Mouse (Mus musculus): ENCODE data around the gene Ddx19a. TPM values are rescaled to one million over a fixed set of nuclear protein-coding genes. Genes with fewer than 3 reads are reported as not detected.
"Not testable (repeated sequence)": the region's sequence is repeated elsewhere in the genome, so short reads cannot be mapped to it uniquely, and the experiment has no call there.

The Ddx19a gene
- polyA plus RNA-seq, 2 experiments = 12.8 to 29.0 TPM

- H3K4me2 ChIP-seq (ENCODE audit: low read depth) = no peak overlapping the region
- 81% methylated on average over 9 of the region's 9 CpGs for WGBS (ENCODE audit: insufficient replicate concordance)
- ATAC-seq (ENCODE audit: insufficient read depth) = no peak
- DNase-seq (ENCODE audit: low read depth in 3 of 3, low spot score in 3 of 3) = no peak
- H3K9me3 ChIP-seq (ENCODE audit: control insufficient read depth, low read length) = no peaks in the 10 kb centered on the region
- H3K9ac ChIP-seq (replicated peaks) = no peak overlapping the region
- H3K4me3 ChIP-seq (ENCODE audit: insufficient read depth in 1 of 2, low read depth in 2 of 2, low read length in 2 of 2) = no peak overlapping the region
- no peak for TF ChIP-seq EP300 (IDR thresholded peaks at IDR 0.05; ENCODE audit: low read depth)
- no peak for TF ChIP-seq CTCF (IDR thresholded peaks at IDR 0.05; ENCODE audit: low read depth)
- H3K36me3 ChIP-seq (replicated peaks; ENCODE audit: control insufficient read depth, insufficient read depth, low read depth) = peaks cover 60% of the 10 kb centered on the region
- peaks cover 12 to 17% of the 10 kb centered on the region in 2 experiments for H3K4me1 ChIP-seq (replicated peaks; ENCODE audit: control insufficient read depth in 2 of 2, insufficient read depth in 2 of 2, low read length in 1 of 2)
- no peak overlapping the region for H3K27ac ChIP-seq
- no peaks in the 10 kb centered on the region for H3K27me3 ChIP-seq (ENCODE audit: control insufficient read depth, insufficient read depth, low read length)
Measured at GRCm38 (mm10) chr8:110990017-110990416, 7.6 kb downstream of the Ddx19a start.

DNA sequence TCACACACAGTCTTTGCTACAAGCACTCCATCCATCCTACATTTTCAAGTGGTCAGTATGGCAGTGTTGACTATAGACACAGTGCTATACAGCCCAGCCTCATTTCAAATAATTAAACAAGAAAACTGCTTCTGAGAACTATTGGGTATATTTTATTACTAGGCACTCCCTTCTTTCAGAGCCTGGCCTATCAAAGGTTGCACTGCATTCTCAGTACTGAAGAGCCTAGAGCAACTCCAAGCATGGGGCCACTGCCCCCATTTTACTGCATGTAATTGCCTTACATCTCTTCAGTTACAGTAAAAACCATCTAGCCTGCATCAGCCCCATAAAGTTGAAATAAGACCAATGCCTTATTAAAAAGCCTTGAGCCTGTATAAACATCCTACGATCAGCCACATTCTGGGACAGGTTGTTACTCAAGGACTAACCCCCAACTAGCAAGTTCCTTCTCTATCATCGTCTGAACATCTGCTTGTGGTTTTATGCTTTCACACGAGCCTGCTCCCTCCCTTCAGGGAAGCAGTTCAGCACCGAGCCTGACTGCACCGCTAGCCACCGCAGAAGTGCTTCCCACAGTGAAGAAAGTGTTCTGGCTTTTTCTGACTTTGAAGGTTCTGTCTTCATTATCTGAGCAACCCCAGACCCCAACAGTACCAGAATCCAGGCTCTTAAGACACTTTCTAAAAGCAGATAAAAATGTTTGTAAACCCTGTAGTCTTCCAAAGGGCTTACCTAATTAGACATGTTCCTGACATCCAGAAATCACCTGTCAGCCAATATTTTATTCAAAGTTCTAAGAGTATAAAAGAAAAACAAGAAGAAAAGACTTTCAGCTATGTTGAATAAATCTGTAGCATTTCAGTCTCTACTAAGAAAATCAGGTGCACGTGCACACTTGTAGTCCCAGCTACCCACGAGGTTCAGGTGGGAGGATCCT, 9.5 kb downstream of the Ddx19a start:
- H3K36me3 ChIP-seq (replicated peaks; ENCODE audit: control insufficient read depth, insufficient read depth, low read depth) = peaks cover 78% of the 10 kb centered on the region

GRCm38 (mm10) chr8:110981304-110981703, 16.3 kb downstream of the Ddx19a start:
- no peak for TF ChIP-seq CTCF (IDR thresholded peaks at IDR 0.05; ENCODE audit: low read depth)
- TF ChIP-seq EP300 (IDR thresholded peaks at IDR 0.05; ENCODE audit: low read depth) = no peak
- no peak overlapping the region for H3K9ac ChIP-seq (replicated peaks)
- H3K9me3 ChIP-seq (ENCODE audit: control insufficient read depth, low read length) = no peaks in the 10 kb centered on the region
- 48% methylated on average over 2 of the region's 2 CpGs for WGBS (ENCODE audit: insufficient replicate concordance)
- H3K4me1 ChIP-seq (replicated peaks; ENCODE audit: control insufficient read depth in 2 of 2, insufficient read depth in 2 of 2, low read length in 1 of 2) = no peaks in the 10 kb centered on the region
- H3K36me3 ChIP-seq (replicated peaks; ENCODE audit: control insufficient read depth, insufficient read depth, low read depth) = peaks cover 59% of the 10 kb centered on the region
- no peak overlapping the region for H3K4me2 ChIP-seq (ENCODE audit: low read depth)
- no peak overlapping the region for H3K27ac ChIP-seq
- no peak for ATAC-seq (ENCODE audit: insufficient read depth)
- H3K27me3 ChIP-seq (ENCODE audit: control insufficient read depth, insufficient read depth, low read length) = no peaks in the 10 kb centered on the region
- no peak overlapping the region for H3K4me3 ChIP-seq (ENCODE audit: insufficient read depth in 1 of 2, low read depth in 2 of 2, low read length in 2 of 2)
- DNase-seq (ENCODE audit: low read depth in 3 of 3, low spot score in 3 of 3) = no peak

More for the DNA sequence above, 9.5 kb downstream of the Ddx19a start:
- no peaks in the 10 kb centered on the region for H3K9me3 ChIP-seq (ENCODE audit: control insufficient read depth, low read length)
- peaks cover 12 to 17% of the 10 kb centered on the region in 2 experiments for H3K4me1 ChIP-seq (replicated peaks; ENCODE audit: control insufficient read depth in 2 of 2, insufficient read depth in 2 of 2, low read length in 1 of 2)
- DNase-seq (ENCODE audit: low read depth in 3 of 3, low spot score in 3 of 3) = peak; percentile 61 to 68 (median 67)
- no peaks in the 10 kb centered on the region for H3K27me3 ChIP-seq (ENCODE audit: control insufficient read depth, insufficient read depth, low read length)
- 11% methylated on average over 8 of the region's 8 CpGs for WGBS (ENCODE audit: insufficient replicate concordance)
- H3K4me3 ChIP-seq (ENCODE audit: insufficient read depth in 1 of 2, low read depth in 2 of 2, low read length in 2 of 2) = no peak overlapping the region; a peak in 1 of 4 replicates
- H3K4me2 ChIP-seq (ENCODE audit: low read depth) = peak overlapping the region; percentile 46
- ATAC-seq (ENCODE audit: insufficient read depth) = peak; percentile 96
- peak overlapping the region; percentile 9 for H3K27ac ChIP-seq
- no peak for TF ChIP-seq CTCF (IDR thresholded peaks at IDR 0.05; ENCODE audit: low read depth)
- peak; percentile 75 for TF ChIP-seq EP300 (IDR thresholded peaks at IDR 0.05; ENCODE audit: low read depth)
- peak overlapping the region; percentile 2 for H3K9ac ChIP-seq (replicated peaks)

- H3K9ac ChIP-seq (replicated peaks); H3K4me2 ChIP-seq (ENCODE audit: low read depth); H3K4me3 ChIP-seq (ENCODE audit: insufficient read depth in 1 of 2, low read depth in 2 of 2, low read length in 2 of 2); H3K27ac ChIP-seq; H3K27me3 ChIP-seq (ENCODE audit: control insufficient read depth, insufficient read depth, low read length); DNase-seq (ENCODE audit: low read depth in 3 of 3, low spot score in 3 of 3); H3K4me1 ChIP-seq (replicated peaks; ENCODE audit: control insufficient read depth in 2 of 2, insufficient read depth in 2 of 2, low read length in 1 of 2); ATAC-seq (ENCODE audit: insufficient read depth); H3K9me3 ChIP-seq (ENCODE audit: control insufficient read depth, low read length): not testable (repeated sequence)
- H3K36me3 ChIP-seq (replicated peaks; ENCODE audit: control insufficient read depth, insufficient read depth, low read depth) = peaks cover 40% of the 10 kb centered on the region
- 81% methylated on average over 2 of the region's 2 CpGs for WGBS (ENCODE audit: insufficient replicate concordance)
Measured at GRCm38 (mm10) chr8:110977987-110978386, 19.6 kb downstream of the Ddx19a start.

DNA sequence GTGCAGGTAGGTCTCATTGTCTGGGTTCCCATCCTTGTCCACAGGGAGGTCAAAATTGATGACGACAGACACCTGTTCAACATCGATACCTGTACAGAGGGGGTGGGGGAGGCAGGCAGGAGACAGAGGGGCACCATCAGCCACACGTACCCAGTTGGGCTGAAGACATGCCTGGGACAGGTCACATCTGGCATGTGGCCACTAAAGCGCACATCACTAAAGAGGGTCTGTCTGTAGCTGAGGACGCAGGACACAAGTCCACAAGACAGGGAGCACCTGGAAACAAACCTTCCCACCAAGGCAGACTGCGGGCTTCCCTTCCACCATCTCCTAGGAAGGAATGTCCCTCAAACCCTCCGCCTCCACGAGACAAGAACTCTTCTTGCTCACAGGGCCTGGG, 21.1 kb downstream of the Ddx19a start:
- H3K36me3 ChIP-seq (replicated peaks; ENCODE audit: control insufficient read depth, insufficient read depth, low read depth) = peaks cover 27% of the 10 kb centered on the region
- not testable (repeated sequence) for H3K4me3 ChIP-seq (ENCODE audit: insufficient read depth in 1 of 2, low read depth in 2 of 2, low read length in 2 of 2)

More for the DNA sequence above, 21.1 kb downstream of the Ddx19a start:
- H3K27me3 ChIP-seq (ENCODE audit: control insufficient read depth, insufficient read depth, low read length); H3K4me2 ChIP-seq (ENCODE audit: low read depth); H3K27ac ChIP-seq; H3K9ac ChIP-seq (replicated peaks); ATAC-seq (ENCODE audit: insufficient read depth); DNase-seq (ENCODE audit: low read depth in 3 of 3, low spot score in 3 of 3); H3K9me3 ChIP-seq (ENCODE audit: control insufficient read depth, low read length); H3K4me1 ChIP-seq (replicated peaks; ENCODE audit: control insufficient read depth in 2 of 2, insufficient read depth in 2 of 2, low read length in 1 of 2): not testable (repeated sequence)
- 93% methylated on average over 8 of the region's 8 CpGs for WGBS (ENCODE audit: insufficient replicate concordance)
